Mouse (Mus musculus) forebrain, embryonic 14.5 days (tissue): ENCODE data around the gene Cyp46a1. TPM values are rescaled to one million over a fixed set of nuclear protein-coding genes. Genes with fewer than 3 reads are reported as not detected.

Experiments
- ATAC-seq: fragments of 200-750 bp; cut with Nextera tagmentation; 2 replicates; pipeline ENCODE4 v1.8.0; 2017; ENCODE audit warnings: mild to moderate bottlenecking, moderate library complexity
- DNase-seq: peaks from one replicate; pipeline ENCODE4 v3.0.0-alpha.2; 2015; ENCODE audit warnings: low spot score
- H3K27ac ChIP-seq: fragments of 300-500 bp; sonication (generic); 2 replicates; pipeline ENCODE4 v1.5.1; 2014; ENCODE audit warnings: low read depth, mild to moderate bottlenecking, control low read depth, low read length, moderate library complexity
- H3K27me3 ChIP-seq: fragments of 300-500 bp; sonication (generic); replicated peaks from 2 replicates; pipeline ENCODE4 v1.6.1; 2014; ENCODE audit warnings: low read length, control low read depth, mixed read lengths; ENCODE audit not compliant: control insufficient read depth, insufficient read depth
- H3K36me3 ChIP-seq: fragments of 300-500 bp; sonication (generic); 2 replicates; pipeline ENCODE4 v1.6.1; 2014; ENCODE audit warnings: low read length, control low read depth; ENCODE audit not compliant: control insufficient read depth, insufficient read depth
- H3K4me1 ChIP-seq: fragments of 300-500 bp; sonication (generic); 2 replicates; pipeline ENCODE4 v1.6.1; 2014; ENCODE audit warnings: antibody characterized with exemption, low read length, control low read depth; ENCODE audit not compliant: control insufficient read depth, insufficient read depth
- H3K4me2 ChIP-seq: fragments of 300-500 bp; sonication (generic); 2 replicates; pipeline ENCODE4 v1.6.1; 2014; ENCODE audit warnings: mild to moderate bottlenecking, control low read depth, low read length
- H3K4me3 ChIP-seq: fragments of 300-500 bp; sonication (generic); 2 replicates; pipeline ENCODE4 v1.5.1; 2014; ENCODE audit warnings: low read depth, low read length, control low read depth
- H3K9ac ChIP-seq: fragments of 300-500 bp; sonication (generic); 2 replicates; pipeline ENCODE4 v1.6.1; 2014; ENCODE audit warnings: mild to moderate bottlenecking, low read length, control low read depth, moderate library complexity
- H3K9me3 ChIP-seq: fragments of 300-500 bp; sonication (generic); replicated peaks from 2 replicates; pipeline ENCODE4 v1.6.1; 2016; ENCODE audit warnings: low read length, control low read depth, mixed read lengths; ENCODE audit not compliant: control insufficient read depth
- WGBS: fragments of 180-500 bp; shearing (Covaris S2); extraction: QIAGEN DNeasy Blood & Tissue Kit; methylation state at CpG from one replicate; pipeline ENCODE4 v1.1.7; 2014; 5-methylcytosine and 5-hydroxymethylcytosine counted together
- polyA plus RNA-seq: library from polyadenylated mRNA; unstranded; fragments of >200 nt; fragmentation: Nextera tagmentation; extraction: Ambion mirVana; gene quantifications from 2 replicates; pipeline ENCODE4 v1.2.1, GENCODE M21; 2014

Cyp46a1 gene
- polyA plus RNA-seq, 1 experiment from 2014 or later, result 10.9 TPM

- 78% methylated on average over 13 of the region's 13 CpGs for WGBS
- Histone ChIP-seq H3K27me3 (no peaks in the 10 kb centered on the region), H3K9me3 (no peaks in the 10 kb centered on the region), H3K4me3 (no peak overlapping the region), H3K4me2 (no peak overlapping the region), H3K4me1 (no peaks in the 10 kb centered on the region), H3K36me3 (no peaks in the 10 kb centered on the region), H3K27ac (peak overlapping the region; percentile 21; the same call in 1 of the 2 replicates), H3K9ac (no peak overlapping the region)
- ATAC-seq, result no peak
- DNase-seq, result peak; percentile 33
Measured at GRCm38 (mm10) chr12:108378379-108379133, 44.4 kb downstream of the Cyp46a1 start.

DNA sequence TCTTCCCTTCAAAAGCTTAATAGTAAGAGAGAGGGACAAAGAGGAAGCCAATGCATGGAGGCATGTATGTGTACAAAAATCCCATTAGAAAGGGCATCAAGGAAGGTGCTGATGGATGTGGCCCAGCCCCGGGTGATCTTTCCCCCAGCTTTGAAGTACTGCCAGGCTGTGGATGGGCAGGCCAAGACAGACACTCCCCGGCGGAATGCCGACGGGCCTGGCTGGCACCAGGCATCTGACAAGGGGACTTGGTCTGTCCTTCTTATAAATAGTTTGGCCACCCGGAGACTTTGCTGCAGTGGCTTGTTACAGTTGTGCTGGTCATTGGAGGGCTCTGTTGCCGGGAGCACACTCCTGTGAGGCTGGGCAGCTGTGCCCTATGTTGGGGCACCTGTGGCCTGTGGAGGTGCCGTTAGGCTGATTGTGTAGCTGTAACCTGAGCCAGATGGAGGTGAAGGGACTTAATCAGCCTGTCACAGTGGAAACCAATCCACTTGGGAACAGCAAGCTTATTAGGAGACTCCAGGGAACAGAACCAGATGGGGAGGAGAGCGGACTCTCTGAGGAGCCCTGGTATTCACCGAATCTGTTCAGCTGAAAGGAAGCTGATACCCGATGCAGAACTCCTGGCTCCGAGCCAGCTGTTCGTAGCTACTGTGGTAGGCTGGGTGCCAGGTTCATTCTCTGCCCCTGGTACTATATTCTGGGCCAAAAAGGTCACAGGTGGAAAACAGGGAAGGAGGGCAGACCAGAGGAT is 52.5 kb downstream of the Cyp46a1 start:
- WGBS, result 23% methylated on average over 13 of the region's 13 CpGs
- no peak overlapping the region for H3K9ac ChIP-seq
- no peak overlapping the region for H3K4me2 ChIP-seq
- peak overlapping the region; percentile 59; the same call in 1 of the 2 replicates for H3K27ac ChIP-seq
- no peaks in the 10 kb centered on the region for H3K9me3 ChIP-seq
- no peaks in the 10 kb centered on the region; the same call in 1 of the 2 replicates for H3K27me3 ChIP-seq
- ATAC-seq (peak; percentile 88), DNase-seq (peak; percentile 86)
- no peaks in the 10 kb centered on the region for H3K36me3 ChIP-seq
- H3K4me1 ChIP-seq, result peaks cover 13% of the 10 kb centered on the region; the same call in 1 of the 2 replicates
- no peak overlapping the region for H3K4me3 ChIP-seq

- no peak for ATAC-seq
Measured at GRCm38 (mm10) chr12:108389718-108390117, 55.5 kb downstream of the Cyp46a1 start.

DNA sequence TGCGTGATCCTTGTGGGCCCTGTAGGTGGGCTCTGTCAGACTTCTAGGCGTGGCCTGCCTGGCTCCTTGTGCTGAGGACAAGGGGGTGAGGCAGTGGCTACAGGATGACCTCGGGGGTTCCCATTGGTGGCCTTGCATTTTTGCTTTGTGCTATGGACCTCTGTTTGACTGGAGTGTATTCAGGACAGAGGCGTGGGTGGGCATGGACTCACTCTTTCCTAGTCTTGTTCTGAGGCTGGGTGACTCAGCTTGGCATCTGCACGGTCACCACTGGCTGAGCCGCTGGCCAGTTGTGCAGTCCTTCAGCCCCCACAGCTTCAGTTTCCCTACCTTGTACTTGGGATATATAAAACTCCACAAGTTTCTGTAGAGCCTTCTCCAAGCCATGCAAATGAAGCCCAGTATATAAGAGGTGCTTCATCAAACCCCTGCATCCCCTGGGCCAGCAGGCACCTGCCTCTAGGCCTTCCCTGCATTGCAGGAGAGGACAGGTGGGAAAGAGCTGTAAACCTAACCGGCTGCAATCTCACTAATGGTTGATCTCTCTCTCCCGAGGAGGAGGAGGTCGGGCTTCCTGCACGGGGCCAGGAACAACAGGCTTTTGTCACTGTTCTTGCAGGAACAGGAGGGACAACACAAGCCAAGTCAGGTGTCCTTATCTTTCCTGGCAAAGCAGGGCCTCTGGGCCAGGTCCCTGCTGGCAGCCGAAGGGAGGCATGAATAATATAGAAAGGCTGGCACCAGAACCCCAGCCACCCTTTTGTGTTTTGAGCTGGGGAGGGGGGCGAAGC is 58.3 kb downstream of the Cyp46a1 start:
- no peaks in the 10 kb centered on the region for H3K36me3 ChIP-seq
- no peak overlapping the region for H3K9ac ChIP-seq
- no peaks in the 10 kb centered on the region for H3K9me3 ChIP-seq
- 65% methylated on average over 12 of the region's 12 CpGs for WGBS
- H3K4me1 ChIP-seq, result peaks cover 30% of the 10 kb centered on the region
- no peak overlapping the region for H3K4me3 ChIP-seq
- no peak for ATAC-seq
- H3K4me2 ChIP-seq, result no peak overlapping the region
- no peak overlapping the region for H3K27ac ChIP-seq
- no peak for DNase-seq
- H3K27me3 ChIP-seq, result no peaks in the 10 kb centered on the region

More at GRCm38 (mm10) chr12:108389718-108390117, 55.5 kb downstream of the Cyp46a1 start:
- 72% methylated on average over 3 of the region's 3 CpGs for WGBS
- no peak overlapping the region for H3K9ac ChIP-seq
- no peak overlapping the region for H3K4me3 ChIP-seq
- no peaks in the 10 kb centered on the region; the same call in 1 of the 2 replicates for H3K27me3 ChIP-seq
- no peaks in the 10 kb centered on the region for H3K36me3 ChIP-seq
- H3K27ac ChIP-seq, result no peak overlapping the region
- H3K4me2 ChIP-seq, result no peak overlapping the region
- peaks cover 16% of the 10 kb centered on the region; the same call in 1 of the 2 replicates for H3K4me1 ChIP-seq
- no peaks in the 10 kb centered on the region for H3K9me3 ChIP-seq
- DNase-seq, result no peak

DNA sequence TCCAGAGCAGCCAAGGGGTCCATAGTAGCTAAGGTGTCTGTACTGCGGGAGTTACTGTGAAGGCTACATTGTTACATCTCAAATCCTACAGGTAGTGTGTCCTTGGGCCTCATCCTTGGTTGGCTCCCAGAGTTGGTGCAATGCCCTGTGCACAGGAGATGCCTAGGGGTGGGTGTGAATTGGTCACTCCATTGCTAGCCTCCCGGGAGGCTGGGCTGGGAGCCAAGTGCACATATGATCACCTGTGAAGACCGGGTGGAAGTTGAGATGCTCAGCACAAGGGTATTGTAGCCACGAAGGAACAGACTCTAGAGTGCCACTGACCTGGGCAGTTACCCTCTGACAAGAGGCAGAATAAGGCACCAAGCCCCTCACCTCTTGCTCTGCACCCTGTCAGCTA is 58.9 kb downstream of the Cyp46a1 start:
- Histone ChIP-seq H3K4me1 (peaks cover 30% of the 10 kb centered on the region), H3K4me2 (no peak overlapping the region), H3K9me3 (no peaks in the 10 kb centered on the region), H3K27me3 (no peaks in the 10 kb centered on the region), H3K27ac (no peak overlapping the region), H3K9ac (no peak overlapping the region), H3K36me3 (no peaks in the 10 kb centered on the region), H3K4me3 (no peak overlapping the region)
- DNase-seq (no peak), ATAC-seq (no peak)
- 70% methylated on average over 4 of the region's 4 CpGs for WGBS

GRCm38 (mm10) chr12:108393637-108394036 is 59.5 kb downstream of the Cyp46a1 start:
- 79% methylated on average over 4 of the region's 4 CpGs for WGBS
- Histone ChIP-seq H3K4me3 (no peak overlapping the region), H3K27me3 (no peaks in the 10 kb centered on the region), H3K36me3 (no peaks in the 10 kb centered on the region), H3K9me3 (no peaks in the 10 kb centered on the region), H3K9ac (no peak overlapping the region), H3K27ac (no peak overlapping the region), H3K4me1 (peaks cover 30% of the 10 kb centered on the region), H3K4me2 (no peak overlapping the region)
- DNase-seq, result no peak
- ATAC-seq, result no peak

DNA sequence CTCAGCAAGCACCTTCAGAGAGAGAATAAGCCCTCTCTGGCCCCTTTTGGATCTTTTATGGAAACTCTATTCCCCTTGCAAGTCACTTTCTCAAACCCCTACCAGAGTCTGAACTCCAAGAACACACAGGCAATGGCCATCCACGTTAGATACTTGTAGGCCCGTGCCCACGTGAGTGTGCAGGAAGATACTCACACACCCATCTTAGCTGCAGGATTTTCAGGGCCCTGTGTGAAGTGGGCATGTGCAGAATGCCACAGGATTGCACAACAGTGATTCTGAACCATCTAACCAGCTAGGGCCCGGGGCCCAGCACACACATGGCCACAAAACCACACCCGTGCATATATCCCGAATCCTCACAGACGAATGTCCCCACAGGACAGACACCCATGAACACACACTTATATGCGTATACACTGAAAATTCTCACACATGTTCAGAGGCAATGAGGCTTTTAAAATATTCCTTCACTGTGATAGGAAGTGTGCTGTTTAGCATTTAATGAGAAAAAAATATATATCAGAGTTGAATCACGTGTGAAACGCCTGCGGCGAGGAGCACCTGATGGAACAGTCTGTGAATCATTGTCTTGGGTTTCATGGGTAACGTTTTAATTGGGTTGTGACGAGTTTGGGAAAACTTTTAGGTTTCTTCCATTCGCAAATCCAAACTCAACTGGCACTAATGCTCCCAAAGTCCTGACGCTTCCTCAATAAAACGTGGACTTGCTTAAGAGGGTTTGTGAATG is 60.5 kb downstream of the Cyp46a1 start:
- H3K9ac ChIP-seq, result no peak overlapping the region
- 85% methylated on average over 17 of the region's 17 CpGs for WGBS

DNA sequence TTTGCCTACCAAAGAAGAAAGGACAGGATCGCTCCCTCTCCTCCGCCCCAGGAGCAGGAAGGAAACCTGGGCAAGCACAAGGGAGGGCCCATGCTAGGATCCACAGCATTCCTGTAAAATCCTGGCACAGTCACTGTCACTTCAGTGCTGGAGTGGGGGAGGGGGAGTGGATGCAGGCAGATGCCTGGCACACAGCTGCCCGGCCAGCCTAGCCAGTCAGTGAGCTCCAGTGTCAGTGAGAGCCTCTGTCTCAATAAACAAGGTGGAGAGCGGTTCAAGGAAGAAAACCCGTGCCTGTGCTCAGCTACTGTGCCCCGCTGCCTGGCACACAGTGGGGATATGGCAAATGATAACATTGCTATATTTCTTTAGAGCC is 61.1 kb downstream of the Cyp46a1 start:
- Histone ChIP-seq H3K4me2 (no peak overlapping the region), H3K9ac (no peak overlapping the region), H3K4me3 (no peak overlapping the region), H3K27ac (peak overlapping the region; percentile 88), H3K27me3 (no peaks in the 10 kb centered on the region), H3K4me1 (peaks cover 30% of the 10 kb centered on the region), H3K9me3 (no peaks in the 10 kb centered on the region), H3K36me3 (no peaks in the 10 kb centered on the region)
- no peak for DNase-seq
- WGBS, result 67% methylated on average over 6 of the region's 6 CpGs
- no peak for ATAC-seq

More for the DNA sequence above, 60.5 kb downstream of the Cyp46a1 start:
- Histone ChIP-seq H3K27ac (peak overlapping the region; percentile 88; the same call in 1 of the 2 replicates), H3K4me1 (peaks cover 30% of the 10 kb centered on the region), H3K27me3 (no peaks in the 10 kb centered on the region), H3K36me3 (no peaks in the 10 kb centered on the region), H3K9me3 (no peaks in the 10 kb centered on the region), H3K4me3 (no peak overlapping the region), H3K4me2 (no peak overlapping the region)
- ATAC-seq, result no peak
- DNase-seq, result no peak
